Mouse (Mus musculus) right cerebral cortex, adult 18-20 months (tissue): ENCODE measurements at regions not wholly inside any gene's neighbourhood (a gene's known extent, or its start where the extent isn't known, plus 50 kb on each side); places are given as distances from the start of the nearest gene placed in this dataset.

ENCODE experiments used
- DNase-seq: peaks from one replicate; pipeline ENCODE4 v3.0.0; 2022; ENCODE audit warnings: mixed read lengths

DNA sequence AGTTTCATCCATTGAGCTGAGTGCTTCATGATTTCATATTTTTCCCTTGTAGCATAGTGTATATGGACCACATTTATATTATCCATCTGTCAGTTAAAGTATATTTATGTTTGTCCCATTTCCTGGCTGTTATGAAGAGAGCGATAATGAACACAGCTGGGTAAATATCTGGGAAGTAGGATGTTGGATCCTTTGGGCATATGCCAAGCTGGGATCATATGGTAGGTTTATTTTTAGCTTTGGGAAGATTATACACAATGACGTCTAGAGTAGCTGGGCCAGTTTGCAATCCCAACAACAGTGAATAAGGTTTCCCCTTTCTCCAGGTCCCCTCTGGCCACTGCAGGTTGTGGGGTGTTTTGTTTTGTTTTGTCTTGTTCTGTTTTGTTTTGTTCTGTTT, 164.5 kb downstream of the Gm765 start:
- no peak for DNase-seq

DNA sequence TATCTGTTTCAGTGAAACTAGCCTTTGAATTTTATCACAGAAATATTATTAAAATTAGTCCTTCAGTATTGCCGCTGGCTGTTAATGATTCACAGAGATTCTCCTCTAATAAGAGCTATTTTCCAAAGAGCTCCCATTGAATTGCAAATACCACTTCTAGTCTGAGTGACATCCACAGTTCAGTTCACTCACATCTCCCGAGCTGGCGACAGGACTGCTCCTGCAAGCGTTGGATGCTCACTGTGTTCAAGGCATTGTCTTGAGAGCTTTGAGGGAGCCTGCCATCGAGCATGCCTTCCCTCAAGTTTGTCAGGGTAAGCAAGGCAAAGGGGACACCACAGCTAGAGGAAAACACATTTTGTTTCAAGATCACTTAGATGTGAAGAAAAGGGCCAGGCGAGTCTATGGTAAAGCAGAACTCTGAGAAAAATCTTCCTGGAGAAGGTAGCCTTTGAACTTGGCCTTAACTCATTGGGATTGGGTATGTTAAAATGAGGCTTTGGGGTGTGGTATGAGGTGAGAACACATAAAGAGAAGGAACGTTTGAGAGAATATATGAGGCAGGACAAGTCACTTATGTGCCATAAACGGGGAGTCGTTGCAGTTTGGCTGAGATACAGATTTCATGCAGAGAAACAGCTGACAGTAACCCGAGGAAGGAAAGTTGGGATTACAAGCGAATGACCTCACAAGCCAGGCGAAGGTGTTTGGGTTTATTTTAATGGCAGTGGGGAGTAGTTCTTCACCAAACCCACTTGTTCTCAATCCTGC, 193.3 kb downstream of the Gm765 start:
- DNase-seq, result no peak

DNA sequence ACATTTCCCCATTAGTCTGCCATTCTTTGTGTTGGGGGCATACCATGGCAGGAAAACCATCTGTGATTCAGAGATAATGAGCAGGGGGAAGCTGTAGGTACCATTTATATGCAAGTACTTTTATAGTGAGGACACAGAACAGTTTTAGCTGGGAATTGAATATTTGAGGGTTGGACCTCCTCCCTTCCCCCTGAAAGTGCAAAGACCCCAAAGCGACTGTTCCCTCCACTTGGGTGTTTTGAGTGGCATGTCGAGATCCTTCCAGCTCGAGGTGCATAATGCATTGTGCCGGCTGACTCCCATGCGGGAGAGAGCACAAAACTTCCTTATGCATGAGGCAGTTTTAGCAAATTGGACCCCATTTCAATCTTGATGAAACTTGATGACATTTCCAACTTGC, 194.7 kb downstream of the Gm765 start:
- no peak for DNase-seq

DNA sequence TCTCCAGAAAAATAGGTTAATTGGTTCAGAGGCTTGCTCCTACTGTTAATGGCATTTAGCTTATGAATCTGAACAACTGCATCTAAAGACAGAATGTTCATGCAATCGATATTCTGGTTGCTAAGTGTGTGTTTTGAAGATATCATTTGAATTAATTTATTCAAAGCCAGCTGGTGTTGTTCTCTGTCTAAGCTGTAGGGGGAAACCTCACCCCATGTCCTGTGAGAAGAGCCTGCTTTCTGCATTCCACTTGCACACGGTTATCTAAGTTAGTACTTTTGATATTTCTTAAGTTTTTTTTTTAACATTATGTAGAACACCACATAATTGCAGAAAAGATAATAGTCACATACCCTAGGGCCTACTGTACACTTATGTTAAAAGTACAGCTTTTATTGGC, 209.6 kb downstream of the Gm765 start:
- DNase-seq, result peak; percentile 57

DNA sequence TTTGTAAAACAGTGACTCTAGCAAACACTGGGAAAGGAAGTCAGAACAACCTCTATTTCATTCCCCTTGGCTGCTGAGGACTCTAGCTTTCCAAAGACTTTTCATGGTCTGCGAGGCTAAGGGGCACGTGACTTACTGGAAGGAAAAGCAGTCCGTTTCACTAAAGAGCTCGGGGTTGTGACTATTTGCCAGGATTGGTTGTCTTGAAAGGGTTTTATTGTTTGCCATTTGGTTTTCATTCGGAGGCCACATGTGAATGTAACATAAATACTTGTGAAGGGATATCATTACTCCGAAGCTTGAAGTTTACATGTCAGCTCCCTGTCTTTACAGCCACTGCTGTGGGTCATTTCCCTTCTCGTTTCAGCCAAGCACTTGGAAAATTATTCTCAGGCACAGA, 217.1 kb downstream of the Gm765 start:
- DNase-seq, result no peak

DNA sequence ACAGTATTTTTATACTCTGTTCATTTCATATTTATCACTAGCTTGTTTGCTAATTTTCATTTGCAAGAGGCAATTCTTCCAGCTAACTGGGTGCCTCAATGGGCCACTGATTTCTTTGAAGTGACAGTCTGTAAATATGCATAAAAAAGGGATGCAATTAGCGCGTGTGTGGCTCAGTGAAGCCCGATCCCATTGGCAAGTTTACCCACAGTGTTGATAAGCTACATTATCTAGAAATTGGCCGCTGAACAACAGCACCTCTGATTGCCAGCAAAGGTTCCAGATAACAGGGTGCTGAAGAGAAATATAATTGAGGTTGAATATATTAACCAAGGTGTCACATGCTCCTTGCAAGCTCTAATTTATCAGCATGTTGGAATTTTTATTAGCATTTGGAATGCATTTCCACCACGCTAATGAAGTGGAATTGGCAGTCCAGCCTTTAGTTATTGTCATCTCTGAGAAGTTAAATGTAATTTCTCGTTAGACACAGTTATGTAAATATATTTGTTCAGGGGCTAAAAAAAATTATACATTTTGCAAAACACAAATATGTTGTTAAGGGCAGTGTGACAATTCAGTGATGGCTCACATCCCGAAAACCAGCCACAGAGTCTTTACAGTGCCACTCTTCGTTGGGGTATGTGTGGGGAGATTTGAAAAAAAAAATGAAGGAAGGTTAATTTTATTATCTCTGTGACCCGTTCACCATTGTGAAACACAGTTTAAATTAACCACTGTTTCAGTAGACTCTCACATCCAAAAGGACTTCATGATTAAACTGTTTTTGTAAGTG, 224.0 kb downstream of the Gm765 start:
- DNase-seq, result no peak

DNA sequence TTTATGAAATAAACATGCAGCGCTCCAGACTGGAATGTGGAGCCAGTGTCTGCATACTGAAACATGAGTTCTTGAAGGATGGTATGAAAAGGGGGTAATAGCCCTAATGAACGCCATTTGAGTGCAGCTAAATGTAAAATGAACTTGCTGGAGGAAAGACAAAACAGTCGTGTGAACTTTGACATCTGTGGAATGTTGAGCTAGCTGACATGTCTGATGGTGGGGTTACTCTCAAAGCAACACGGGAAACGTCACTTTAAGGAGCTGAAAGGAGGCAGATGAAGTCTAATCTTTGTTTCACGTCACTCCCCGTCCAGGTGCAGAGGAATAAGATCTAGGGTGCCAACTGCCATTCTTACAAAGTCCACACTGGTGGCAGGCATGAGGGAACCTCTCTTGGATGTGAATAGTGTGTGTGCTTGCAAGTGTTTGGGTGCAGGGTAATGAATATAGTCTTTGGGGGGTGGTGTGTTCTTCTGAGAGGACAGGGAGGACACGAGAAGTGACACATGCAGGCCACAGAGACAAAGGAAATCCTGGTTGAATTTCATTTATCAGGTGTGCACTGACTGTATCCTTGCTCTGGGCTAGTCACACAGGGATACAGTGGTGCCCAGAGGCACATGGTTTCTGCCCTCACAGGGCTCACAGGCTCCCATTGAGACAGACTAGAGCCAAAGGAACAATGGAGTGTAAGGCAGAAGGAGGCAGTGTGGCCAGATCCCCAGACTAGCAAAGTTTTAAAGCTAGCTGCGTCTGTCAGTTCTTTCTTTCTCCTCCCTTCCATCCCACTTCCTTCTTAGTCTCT, 228.0 kb downstream of the Gm765 start:
- no peak for DNase-seq

DNA sequence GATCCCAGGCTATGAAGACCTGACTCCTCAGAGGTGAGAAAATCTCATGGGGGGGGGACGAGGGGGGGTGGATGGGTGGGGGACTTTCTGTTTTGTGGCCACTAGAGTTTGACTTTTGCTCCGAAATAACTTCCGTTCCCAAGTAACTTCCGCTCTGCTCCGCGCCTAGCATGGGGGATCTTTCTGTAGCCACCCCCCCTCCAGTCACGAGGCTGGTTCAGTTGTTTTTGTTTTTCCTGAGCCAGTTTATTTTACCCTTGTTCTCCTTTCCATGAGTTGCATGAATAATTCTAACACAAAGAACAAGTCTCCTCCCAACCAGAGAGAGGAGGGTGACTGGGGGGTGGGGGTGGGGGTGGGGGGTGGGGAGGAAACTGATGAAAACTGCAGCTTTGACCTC, 228.8 kb downstream of the Gm765 start:
- no peak for DNase-seq

DNA sequence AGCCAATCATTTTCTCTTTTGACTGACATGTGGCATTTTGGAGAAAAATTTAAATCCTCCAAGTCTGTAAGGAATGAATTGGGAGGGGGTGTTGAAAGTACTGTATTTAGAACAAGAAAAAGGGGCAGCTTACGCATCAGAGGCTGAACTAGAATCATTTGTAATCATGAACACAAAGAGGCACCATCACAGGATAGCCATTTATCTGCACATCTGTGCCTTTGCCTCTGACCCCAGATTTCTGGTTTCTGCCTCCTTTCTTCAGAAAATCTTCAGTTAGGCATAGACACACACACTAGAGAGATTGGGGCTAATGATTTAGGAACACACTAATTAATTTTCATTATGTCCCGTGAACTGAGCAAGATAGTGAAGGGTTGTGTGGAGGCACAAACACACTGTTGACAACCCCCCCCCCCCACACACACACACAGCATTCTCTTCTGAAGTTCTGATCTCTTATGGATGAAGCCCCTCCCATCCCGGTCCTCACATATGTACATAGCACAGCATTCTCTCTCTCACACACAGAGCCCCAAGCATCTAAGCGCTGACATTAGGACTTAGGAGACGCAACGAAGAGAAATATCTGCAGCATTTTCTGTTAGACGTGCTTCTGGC, 229.9 kb downstream of the Gm765 start:
- no peak for DNase-seq

DNA sequence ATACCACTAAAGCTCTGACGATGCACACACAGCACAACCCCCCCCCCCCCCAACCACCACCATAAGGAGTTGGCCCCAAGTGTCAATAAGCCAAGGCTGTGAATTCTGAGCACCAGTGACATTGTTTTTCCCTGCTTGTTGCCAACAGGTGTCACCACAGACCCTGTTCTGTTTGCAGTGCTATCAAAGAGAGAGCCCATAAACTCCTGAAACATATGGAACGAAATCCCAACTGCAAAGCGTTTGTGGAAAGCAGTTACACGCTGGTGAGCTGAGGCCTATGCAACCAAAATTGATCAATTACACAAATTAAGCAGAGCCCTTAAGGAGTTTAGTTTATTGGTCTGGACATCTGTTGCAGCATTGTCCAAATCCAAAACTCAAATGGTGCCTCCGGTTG, 235.4 kb downstream of the Gm765 start:
- no peak for DNase-seq

DNA sequence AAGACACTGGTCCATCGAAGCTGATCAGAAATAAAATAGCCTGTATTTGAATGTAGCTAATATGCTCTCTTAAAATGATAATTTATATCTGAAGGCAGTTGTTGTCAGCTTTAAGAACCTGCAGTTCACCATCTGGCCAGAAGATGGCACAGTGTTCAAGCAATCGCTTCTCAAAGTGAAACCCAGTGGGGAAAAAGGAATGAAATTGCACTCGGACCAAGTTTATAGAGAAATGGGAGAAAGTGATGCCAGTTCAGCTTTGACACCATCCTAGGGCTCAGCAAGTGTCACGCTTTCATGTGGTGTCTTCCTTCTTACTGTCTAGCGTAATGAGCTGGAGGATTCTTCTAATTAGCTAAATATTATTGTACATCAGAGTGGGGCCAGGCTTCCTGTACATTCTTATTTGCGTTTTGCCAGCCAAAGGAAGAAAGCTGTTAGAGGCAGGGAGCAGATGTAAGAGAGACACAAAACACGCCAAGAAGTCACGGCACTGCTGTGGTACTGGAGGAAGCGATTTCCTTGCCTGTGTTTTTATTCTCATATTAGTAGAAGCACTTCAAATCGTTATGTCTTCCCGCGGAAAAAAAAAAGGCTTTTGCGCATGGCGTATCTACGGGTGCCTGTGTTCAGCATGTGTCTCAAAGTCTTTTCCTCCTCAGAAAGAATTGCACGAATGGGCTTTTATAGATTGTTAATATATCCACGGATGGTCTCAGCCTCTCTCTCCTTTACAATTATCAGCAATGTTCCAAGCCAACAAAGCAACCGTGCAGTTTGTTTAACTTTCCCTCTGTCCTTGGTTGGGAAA, 237.1 kb downstream of the Gm765 start:
- DNase-seq, result peak; percentile 86

DNA sequence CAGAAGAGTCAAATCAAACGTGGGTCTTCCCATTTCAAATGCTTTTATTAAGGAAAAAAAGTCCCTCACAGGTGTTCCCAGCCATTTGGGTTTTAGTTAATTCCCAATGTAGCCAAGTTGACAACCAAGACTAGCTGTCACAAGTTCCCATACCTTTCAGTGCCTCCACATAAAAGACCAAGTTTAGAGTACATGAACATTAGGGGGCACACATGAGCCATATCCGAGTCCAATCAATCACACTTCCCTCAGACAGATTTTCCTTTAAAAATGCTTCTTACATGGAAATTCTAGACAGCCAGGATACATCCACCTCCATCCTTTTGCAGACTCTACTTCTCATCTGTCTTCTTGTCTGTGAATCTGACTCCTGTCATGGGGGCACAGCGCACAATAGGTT, 238.1 kb downstream of the Gm765 start:
- no peak for DNase-seq

DNA sequence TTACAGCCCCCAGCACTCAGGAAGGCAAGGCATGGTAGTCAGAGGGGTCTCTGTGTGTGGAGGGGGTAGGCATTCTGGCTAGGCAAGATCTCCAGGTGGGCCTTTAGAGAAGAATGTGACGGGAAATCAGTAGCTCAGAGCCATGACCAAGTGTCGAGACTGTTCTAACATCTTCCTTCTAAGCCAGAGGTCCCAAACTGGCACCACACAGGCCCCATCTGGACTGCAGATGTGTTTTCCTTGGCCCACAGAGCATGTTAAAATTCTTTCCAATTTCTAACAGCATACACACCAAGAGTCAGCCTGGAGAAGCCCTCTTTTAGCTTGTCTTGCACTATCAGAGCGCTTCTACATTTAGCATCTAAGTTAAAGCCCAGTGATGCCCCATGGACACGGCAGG, 241.5 kb downstream of the Gm765 start:
- DNase-seq, result no peak

DNA sequence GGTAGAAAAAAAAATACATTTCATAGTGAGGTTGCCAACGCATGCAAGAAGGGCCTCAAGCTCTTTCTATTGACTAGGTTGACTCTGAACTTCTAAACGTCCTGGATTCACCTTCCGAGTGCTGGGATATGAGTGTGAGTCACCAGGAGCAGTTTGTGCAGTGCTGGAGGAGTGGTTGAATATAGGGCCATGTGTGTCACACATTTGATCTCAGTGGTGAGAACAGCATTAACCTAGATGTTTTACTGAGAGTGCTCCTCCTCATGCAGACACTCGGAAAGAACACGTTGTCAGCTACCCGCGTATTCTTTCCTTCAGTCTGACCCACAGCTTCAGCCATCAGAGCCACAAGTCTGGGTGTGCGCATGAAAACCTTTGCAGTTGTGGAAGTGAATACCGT, 243.4 kb downstream of the Gm765 start:
- DNase-seq, result peak; percentile 17

DNA sequence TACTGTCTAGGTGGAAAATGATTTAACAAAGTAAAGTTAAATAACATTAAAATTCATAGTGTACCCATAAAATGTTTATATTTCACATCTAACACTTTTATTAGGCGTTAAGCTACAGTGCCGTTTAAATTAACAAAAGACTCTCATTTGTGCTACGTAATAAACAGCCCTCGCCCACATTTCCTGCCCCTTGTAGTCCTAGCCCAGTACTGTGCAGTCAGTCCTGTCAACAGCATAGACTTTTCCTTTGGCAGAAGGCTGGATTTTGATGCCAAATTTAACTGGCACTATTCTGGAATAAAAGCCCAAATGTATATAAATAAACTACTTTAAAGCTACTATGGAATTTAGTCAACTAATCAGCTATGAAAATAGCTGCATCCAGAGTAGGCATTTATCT, 247.3 kb downstream of the Gm765 start:
- no peak for DNase-seq

DNA sequence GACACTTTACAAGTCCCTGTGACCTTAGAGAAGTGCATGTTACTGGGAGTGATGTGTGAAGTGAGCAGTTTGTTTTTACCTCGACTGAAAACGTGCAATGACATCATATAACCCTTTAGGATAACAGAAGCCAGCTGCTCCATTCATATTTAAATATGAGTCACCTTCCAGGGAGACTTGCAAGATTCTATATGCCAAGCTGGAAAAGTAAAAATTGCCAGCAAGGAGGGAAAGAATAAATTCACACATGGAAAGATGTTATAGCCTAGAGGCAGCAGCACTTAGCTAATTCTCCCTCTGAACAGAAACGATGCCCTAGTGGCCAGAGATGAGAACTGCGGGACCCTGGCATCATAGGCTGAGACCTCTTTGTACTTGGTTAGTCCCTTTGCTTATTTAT, 253.4 kb downstream of the Gm765 start:
- DNase-seq, result peak; percentile 48

DNA sequence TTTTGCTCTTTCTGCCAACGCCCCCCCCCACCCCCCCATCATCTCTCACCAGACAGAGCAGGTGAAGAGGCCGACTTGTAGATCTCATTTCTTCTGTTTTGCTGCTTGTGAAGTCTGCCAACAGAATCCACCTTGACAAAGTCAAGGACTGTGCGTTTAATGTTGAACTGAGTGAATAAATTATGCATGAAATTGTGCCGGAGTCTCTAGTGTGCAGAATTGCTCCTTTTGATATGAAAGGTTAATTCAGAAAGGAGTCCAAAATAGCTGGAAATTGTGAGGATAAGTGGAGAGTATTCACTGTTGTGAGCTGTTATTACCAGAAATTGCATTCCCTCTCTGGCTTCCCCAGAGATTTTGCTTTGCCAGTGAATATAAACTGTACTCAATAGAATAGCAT, 262.5 kb downstream of the Gm765 start:
- DNase-seq, result no peak
